In genomic region chr13:13525877-13526276, GRCm38 (mm10) we compare ENCODE assay signal across 21 mouse cellular contexts.
DNase-seq lines count a peak whose midpoint lies in the region; ATAC-seq and TF ChIP-seq lines count a peak whose summit lies in the region.
"Had no signal": no experiment of that assay in that cellular context is flagged by ENCODE, and none has a peak within 500 bp of the region (broad histone marks: within the 10 kb centered on the region; RNA-seq: fewer than 3 reads in every experiment).

No protein-coding gene starts in this region.

- TF ChIP-seq POLR2A in lung, adult 2 months (IDR thresholded peaks at IDR 0.05; ENCODE audit: borderline replicate concordance, extremely low read depth, low read depth, low read length) = no peak
- no peak for TF ChIP-seq POLR2A in bone marrow, adult 2 months (IDR thresholded peaks at IDR 0.05; ENCODE audit: borderline replicate concordance, control insufficient read depth, low read depth, low read length)

- no peak overlapping the region for H3K4me3 ChIP-seq in lung, adult 2 months (replicated peaks; ENCODE audit: extremely low read depth, low read depth, low read length)
- no peak overlapping the region for H3K4me3 ChIP-seq in bone marrow, adult 2 months (replicated peaks; ENCODE audit: control insufficient read depth, low read depth, low read length)
- H3K4me3 ChIP-seq: embryonic facial prominence, embryonic 10.5 days; gastrocnemius, adult 2 months; hindbrain, embryonic 12.5 days had no signal

- 82% methylated on average over 5 of the region's 5 CpGs for WGBS in lung, adult 2 months
- 25% methylated on average over 5 of the region's 5 CpGs for WGBS in bone marrow, adult 2 months

- TF ChIP-seq CTCF in lung, adult 2 months (IDR thresholded peaks at IDR 0.05; ENCODE audit: insufficient read depth, low read length) = no peak
- TF ChIP-seq CTCF in bone marrow, adult 2 months (IDR thresholded peaks at IDR 0.05; ENCODE audit: control insufficient read depth, insufficient read depth, low read length) = no peak

- peak overlapping the region; percentile 99 for H3K27ac ChIP-seq in bone marrow, adult 2 months (ENCODE audit: control insufficient read depth, insufficient read depth, low read depth, low read length, poor library complexity)
- H3K27ac ChIP-seq: embryonic facial prominence, embryonic 10.5 days; gastrocnemius, adult 2 months; hindbrain, embryonic 12.5 days; stomach, postnatal 0 days had no signal

- DNase-seq in lung, postnatal 25 days (ENCODE audit: low spot score) = peak; percentile 40
- DNase-seq in lung, adult 2 months = no peak
- peak; percentile 58 for DNase-seq in fat pad, adult 2 months (ENCODE audit: extremely low read depth, low read depth, low spot score)
- DNase-seq in heart, adult 9 months (ENCODE audit: low spot score in 2 of 2) = no peak
- DNase-seq: adrenal gland, adult 8-10 months; cerebellum, adult 9-10 months; gastrocnemius, adult 2 months; kidney, adult 9 months; kidney, postnatal 36 days; lung, postnatal 14 days; midbrain, embryonic 14.5 days; right cerebral cortex, adult 18-20 months; thymus, postnatal 25 days had no signal

- ATAC-seq in monocyte, adult 5-6 weeks (replicated peaks; ENCODE audit: insufficient number of reproducible peaks, low FRiP score, low TSS enrichment, poor library complexity, severe bottlenecking) = peak; percentile 59
- no peak for ATAC-seq in frontal cortex, adult (ENCODE audit: low TSS enrichment)
- ATAC-seq: forebrain, embryonic 14.5 days; inflammation-experienced regulatory T-cells, adult 6 months had no signal

- no peaks in the 10 kb centered on the region; the same call in 1 of the 2 replicates for H3K4me1 ChIP-seq in lung, adult 2 months (ENCODE audit: control insufficient read depth, insufficient read depth, low read length)
- H3K4me1 ChIP-seq in bone marrow, adult 2 months (ENCODE audit: control insufficient read depth, insufficient read depth, low read length) = peaks cover 16% of the 10 kb centered on the region
- H3K4me1 ChIP-seq: embryonic facial prominence, embryonic 10.5 days; hindbrain, embryonic 12.5 days had no signal

Comparison
In these comparisons a context has a peak if more than half of its experiments do, and no peak if none do; other contexts are left out.
1. DNase-seq: peak in lung, postnatal 25 days (single experiment) and fat pad, adult 2 months (single experiment); none in lung, adult 2 months (single experiment) and heart, adult 9 months (0 of 2).